ENCODE assay signal across 8 mouse cellular contexts in the genomic region with DNA sequence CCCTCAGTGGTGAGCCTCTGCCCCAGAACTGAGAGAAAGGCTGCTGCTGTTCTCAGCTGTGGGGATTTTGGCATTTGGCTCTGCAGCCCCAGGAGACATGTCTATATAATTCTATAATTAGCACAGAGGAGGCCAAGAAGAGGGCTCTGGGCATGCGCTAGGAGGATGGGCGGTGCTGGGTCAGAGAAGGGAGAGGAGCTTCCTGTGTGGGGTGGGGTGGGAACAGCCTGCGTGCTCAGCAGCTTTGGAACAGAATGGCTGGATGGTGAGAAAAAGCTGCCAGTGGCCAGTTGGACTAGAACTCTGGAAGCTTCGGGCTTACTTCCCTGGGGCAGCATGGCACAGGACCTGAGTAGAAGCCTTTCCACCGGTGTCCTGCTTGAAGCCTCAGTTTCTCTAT. TPM values are rescaled to one million over a fixed set of nuclear protein-coding genes. Genes with fewer than 3 reads are reported as not detected.
DNase-seq lines count a peak whose midpoint lies in the region; ATAC-seq and TF ChIP-seq lines count a peak whose summit lies in the region.

No protein-coding gene starts in this region.

- peaks cover 3% of the 10 kb centered on the region; the same call in 1 of the 2 replicates for H3K4me1 ChIP-seq in kidney, postnatal 0 days (replicated peaks; ENCODE audit: insufficient read depth, low read length)
- H3K4me1 ChIP-seq in thymus, adult 2 months (replicated peaks; ENCODE audit: control insufficient read depth, insufficient read depth, low read length) = peaks cover 29% of the 10 kb centered on the region

- no peak for TF ChIP-seq POLR2A in thymus, adult 2 months (IDR thresholded peaks at IDR 0.05; ENCODE audit: control insufficient read depth, extremely low read depth, insufficient read depth, low read length, poor library complexity)

- H3K27ac ChIP-seq in layer of hippocampus, adult 2 months = peak overlapping the region; percentile 57; the same call in 1 of the 2 replicates
- peak overlapping the region; percentile 66 for H3K27ac ChIP-seq in kidney, postnatal 0 days
- no peak overlapping the region for H3K27ac ChIP-seq in thymus, adult 2 months (ENCODE audit: control insufficient read depth, insufficient read depth, low read length)

- TF ChIP-seq CTCF in layer of hippocampus, adult 2 months (conservative IDR thresholded peaks at IDR 0.05) = no peak
- TF ChIP-seq CTCF in kidney, postnatal 0 days (IDR thresholded peaks at IDR 0.05; ENCODE audit: low read depth) = no peak
- no peak for TF ChIP-seq CTCF in thymus, adult 2 months (IDR thresholded peaks at IDR 0.05; ENCODE audit: borderline replicate concordance, control insufficient read depth, extremely low read depth, insufficient read depth, low read length, poor library complexity)

- 50% methylated on average over 5 of the region's 5 CpGs for WGBS in kidney, postnatal 0 days
- 42% methylated on average over 5 of the region's 5 CpGs for WGBS in thymus, adult 2 months

- no peak for DNase-seq in layer of hippocampus, adult 2 months (ENCODE audit: low spot score in 2 of 2)
- DNase-seq in layer of hippocampus, adult 9-10 months (ENCODE audit: low spot score) = no peak
- DNase-seq in adrenal gland, adult 2 months = peak; percentile 72
- DNase-seq in heart, adult 9 months (ENCODE audit: low spot score in 2 of 2) = peak; percentile 83 to 88
- DNase-seq in kidney, postnatal 0 days (ENCODE audit: low spot score) = peak; percentile 91
- DNase-seq in thymus, adult 2 months = peak; percentile 59
- no peak for DNase-seq in right cerebral cortex, postnatal 4 days

- H3K4me2 ChIP-seq in kidney, postnatal 0 days (ENCODE audit: low read length) = peak overlapping the region; percentile 18; the same call in 1 of the 2 replicates

- no peaks in the 10 kb centered on the region for H3K9me3 ChIP-seq in kidney, postnatal 0 days (replicated peaks; ENCODE audit: low read length)

- no peak overlapping the region for H3K4me3 ChIP-seq in layer of hippocampus, adult 2 months
- H3K4me3 ChIP-seq in kidney, postnatal 0 days (replicated peaks; ENCODE audit: low read depth, low read length) = no peak overlapping the region
- no peak overlapping the region for H3K4me3 ChIP-seq in thymus, adult 2 months (ENCODE audit: control insufficient read depth, insufficient read depth, low read length)

- H3K9ac ChIP-seq in kidney, postnatal 0 days (ENCODE audit: low read depth, low read length) = no peak overlapping the region

- H3K27me3 ChIP-seq in kidney, postnatal 0 days (ENCODE audit: insufficient read depth, low read length) = no peaks in the 10 kb centered on the region
- H3K27me3 ChIP-seq in thymus, adult 2 months (ENCODE audit: control insufficient read depth, insufficient read depth, low read length) = no peaks in the 10 kb centered on the region

- H3K36me3 ChIP-seq in kidney, postnatal 0 days (ENCODE audit: insufficient read depth, low read length) = no peaks in the 10 kb centered on the region
- no peaks in the 10 kb centered on the region for H3K36me3 ChIP-seq in thymus, adult 2 months (ENCODE audit: control insufficient read depth, insufficient read depth, low read length)

- no peak; the same call in 1 of the 2 replicates for ATAC-seq in kidney, postnatal 0 days (replicated peaks; ENCODE audit: low FRiP score, low read depth)
- ATAC-seq in megakaryocyte, adult 5-6 weeks (ENCODE audit: poor library complexity, severe bottlenecking) = peak; percentile 48

RNA-seq across cellular contexts. Expression of a gene that starts 12.6 kb away (rescaled TPM):
- total RNA-seq in layer of hippocampus, adult 2 months (2021) = 100 to 1,000 TPM; 654 to 684 TPM
- 100 to 1,000 TPM in 1 of 2 experiments, 10 to 100 TPM in 1; 87.7 to 107 TPM for total RNA-seq in adrenal gland, adult 2 months (2021)
- polyA plus RNA-seq in adrenal gland, adult 2 months (2012; rRNA removed) = 61.6 and 71.6 TPM in 2 replicates
- polyA plus RNA-seq in kidney, postnatal 0 days (2015; fragmentation: Nextera tagmentation; extraction: Ambion mirVana) = 52.6 and 61.3 TPM in 2 replicates
- total RNA-seq in megakaryocyte, adult 5-6 weeks (2015) = 36.3 and 36.7 TPM in 2 replicates
- 72.7 and 83.1 TPM in 2 replicates for total RNA-seq in megakaryocyte, adult 5-6 weeks (2017)
- polyA plus RNA-seq in thymus, adult 2 months (2012; rRNA removed) = 79.5 and 85.0 TPM in 2 replicates

RNA-seq across cellular contexts. Expression of a gene that starts 33.0 kb away (rescaled TPM):
- 10 to 100 TPM; 35.7 to 36.8 TPM for total RNA-seq in layer of hippocampus, adult 2 months (2021)
- 10 to 100 TPM; 67.7 to 70.0 TPM for total RNA-seq in adrenal gland, adult 2 months (2021)
- 191 and 279 TPM in 2 replicates for polyA plus RNA-seq in adrenal gland, adult 2 months (2012; rRNA removed)
- 57.8 and 61.4 TPM in 2 replicates for polyA plus RNA-seq in kidney, postnatal 0 days (2015; fragmentation: Nextera tagmentation; extraction: Ambion mirVana)
- 44.6 and 45.0 TPM in 2 replicates for total RNA-seq in megakaryocyte, adult 5-6 weeks (2015)
- total RNA-seq in megakaryocyte, adult 5-6 weeks (2017) = 60.6 and 61.0 TPM in 2 replicates
- 32.3 and 38.8 TPM in 2 replicates for polyA plus RNA-seq in thymus, adult 2 months (2012; rRNA removed)

RNA-seq across cellular contexts. Expression of a gene that starts 33.0 kb away (rescaled TPM):
- total RNA-seq in layer of hippocampus, adult 2 months (2021) = 10 to 100 TPM; 50.6 to 50.9 TPM
- 10 to 100 TPM; 32.5 to 37.7 TPM for total RNA-seq in adrenal gland, adult 2 months (2021)
- 8.0 and 12.0 TPM in 2 replicates for polyA plus RNA-seq in adrenal gland, adult 2 months (2012; rRNA removed)
- polyA plus RNA-seq in kidney, postnatal 0 days (2015; fragmentation: Nextera tagmentation; extraction: Ambion mirVana) = 45.7 and 48.9 TPM in 2 replicates
- 10.8 and 11.4 TPM in 2 replicates for total RNA-seq in megakaryocyte, adult 5-6 weeks (2015)
- total RNA-seq in megakaryocyte, adult 5-6 weeks (2017) = 19.1 and 21.8 TPM in 2 replicates
- 12.8 and 16.6 TPM in 2 replicates for polyA plus RNA-seq in thymus, adult 2 months (2012; rRNA removed)

Comparison
In these comparisons a context has a peak if more than half of its experiments do, and no peak if none do; other contexts are left out.
1. DNase-seq: peak in adrenal gland, adult 2 months (single experiment), heart, adult 9 months (2 of 2), kidney, postnatal 0 days (single experiment) and thymus, adult 2 months (single experiment); none in layer of hippocampus, adult 2 months (0 of 2), layer of hippocampus, adult 9-10 months (single experiment) and right cerebral cortex, postnatal 4 days (single experiment).
2. RNA of a gene that starts 12.6 kb away (total RNA-seq): 654 to 684 TPM in layer of hippocampus, adult 2 months; 87.7 to 107 TPM in adrenal gland, adult 2 months and 36.3 to 83.1 TPM in megakaryocyte, adult 5-6 weeks; every median in the first group is over 4 times any median in the second.